Mouse (Mus musculus) brown adipose tissue, adult 24 weeks (tissue): Measurements from ENCODE around the gene Gtpbp3. TPM values are rescaled to one million over a fixed set of nuclear protein-coding genes. Genes with fewer than 3 reads are reported as not detected.
A peak's percentile ranks its signal among the peaks of the same experiment; 100 is the strongest.

ENCODE experiments used
- H3K27ac ChIP-seq: fragments of 200-500 bp; replicated peaks from 2 replicates; pipeline ENCODE4 v1.5.1; 2012; ENCODE audit warnings: low read depth, mild to moderate bottlenecking, low read length
- H3K4me1 ChIP-seq: fragments of 200-500 bp; 2 replicates; pipeline ENCODE4 v1.6.1; 2012; ENCODE audit warnings: low read length, mixed read lengths; ENCODE audit not compliant: control insufficient read depth, insufficient read depth, insufficient read length
- H3K4me3 ChIP-seq: fragments of 200-500 bp; 2 replicates; pipeline ENCODE4 v1.5.1; 2012; ENCODE audit warnings: low read depth, mild to moderate bottlenecking, low read length, moderate library complexity; ENCODE audit not compliant: insufficient read depth
- polyA plus RNA-seq: library from polyadenylated mRNA; stranded (reverse); fragments of >200 nt; gene quantifications from 2 replicates; pipeline ENCODE4 v1.2.4, GENCODE M21; 2012; ENCODE audit not compliant: missing spikeins, insufficient read depth, insufficient read length

Gene Gtpbp3
- polyA plus RNA-seq, 1 experiment, result 6.7 TPM

- Histone ChIP-seq H3K27ac (0 out of 2 replicates have a peak overlapping the region, but pooled peaks have one; percentile 81), H3K4me1 (peaks cover 8% of the 10 kb centered on the region), H3K4me3 (peak overlapping the region; percentile 81)
These were observed 12.2 kb upstream of the Gtpbp3 start for GRCm38 (mm10) chr8:71475702-71476075.

- Histone ChIP-seq H3K27ac (peak overlapping the region; percentile 81), H3K4me1 (peaks cover 8% of the 10 kb centered on the region), H3K4me3 (peak overlapping the region; percentile 81)
These were observed 11.6 kb upstream of the Gtpbp3 start for GRCm38 (mm10) chr8:71476099-71476940.

- Histone ChIP-seq H3K4me1 (peaks cover 8% of the 10 kb centered on the region), H3K27ac (no peak overlapping the region), H3K4me3 (no peak overlapping the region)
These were observed 10.6 kb upstream of the Gtpbp3 start for GRCm38 (mm10) chr8:71477196-71477845.

GRCm38 (mm10) chr8:71478943-71479342, 9.0 kb upstream of the Gtpbp3 start:
- H3K4me1 ChIP-seq, result peaks cover 8% of the 10 kb centered on the region
- no peak overlapping the region for H3K27ac ChIP-seq

GRCm38 (mm10) chr8:71483932-71484331, 4.0 kb upstream of the Gtpbp3 start:
- no peak overlapping the region for H3K4me3 ChIP-seq
- H3K27ac ChIP-seq, result no peak overlapping the region
- H3K4me1 ChIP-seq, result peaks cover 9% of the 10 kb centered on the region

More at GRCm38 (mm10) chr8:71478943-71479342, 9.0 kb upstream of the Gtpbp3 start:
- no peak overlapping the region for H3K4me3 ChIP-seq

- H3K27ac ChIP-seq, result no peak overlapping the region
- peaks cover 14% of the 10 kb centered on the region for H3K4me1 ChIP-seq
- H3K4me3 ChIP-seq, result peak overlapping the region; percentile 86
These were observed 3.2 kb upstream of the Gtpbp3 start for GRCm38 (mm10) chr8:71484736-71485135.

- peak within 1 kb of the TSS; percentile 68 for H3K27ac ChIP-seq
- H3K4me3 ChIP-seq, result peak within 1 kb of the TSS; percentile 86
- peaks cover 14% of the 10 kb centered on the region for H3K4me1 ChIP-seq
These were observed 2.5 kb upstream of the Gtpbp3 start, which contains the start of gene Ano8 for GRCm38 (mm10) chr8:71485142-71486135. Ano8 (minus strand) TSS chr8:71485963.

- Histone ChIP-seq H3K27ac (peak overlapping the region; percentile 68), H3K4me3 (peak overlapping the region; percentile 33), H3K4me1 (peaks cover 14% of the 10 kb centered on the region)
These were observed 1.8 kb upstream of the Gtpbp3 start for GRCm38 (mm10) chr8:71486136-71486529.

GRCm38 (mm10) chr8:71488454-71488853, 551 bp downstream of the Gtpbp3 start:
- Histone ChIP-seq H3K27ac (peak overlapping the region; percentile 80), H3K4me3 (peak overlapping the region; percentile 70), H3K4me1 (peaks cover 14% of the 10 kb centered on the region)

- H3K4me3 ChIP-seq, result no peak overlapping the region; the same call in 1 of the 2 replicates
- peaks cover 28% of the 10 kb centered on the region for H3K4me1 ChIP-seq
- no peak overlapping the region for H3K27ac ChIP-seq
These were observed 7.1 kb downstream of the Gtpbp3 start for GRCm38 (mm10) chr8:71495039-71495438.

- Histone ChIP-seq H3K4me1 (peaks cover 28% of the 10 kb centered on the region), H3K4me3 (no peak overlapping the region), H3K27ac (peak overlapping the region; percentile 47)
These were observed 7.9 kb downstream of the Gtpbp3 start for GRCm38 (mm10) chr8:71495811-71496210.

- peaks cover 28% of the 10 kb centered on the region for H3K4me1 ChIP-seq
- peak overlapping the region; percentile 47; the same call in 1 of the 2 replicates for H3K27ac ChIP-seq
- no peak overlapping the region for H3K4me3 ChIP-seq
These were observed 8.6 kb downstream of the Gtpbp3 start for GRCm38 (mm10) chr8:71496481-71496880.

- Histone ChIP-seq H3K4me1 (peaks cover 28% of the 10 kb centered on the region), H3K27ac (0 out of 2 replicates have a peak overlapping the region, but pooled peaks have one; percentile 4), H3K4me3 (no peak overlapping the region)
These were observed 9.3 kb downstream of the Gtpbp3 start for GRCm38 (mm10) chr8:71497077-71497645.

- H3K27ac ChIP-seq, result peak overlapping the region; percentile 52
- no peak overlapping the region for H3K4me3 ChIP-seq
- H3K4me1 ChIP-seq, result peaks cover 28% of the 10 kb centered on the region
These were observed 10.1 kb downstream of the Gtpbp3 start for GRCm38 (mm10) chr8:71497881-71498501.
